Mouse (Mus musculus) left cerebral cortex, postnatal 4 days (tissue): ENCODE results near the gene Hsd17b1. TPM values are rescaled to one million over a fixed set of nuclear protein-coding genes. Genes with fewer than 3 reads are reported as not detected.
A peak's percentile ranks its signal among the peaks of the same experiment; 100 is the strongest.

Experiments
- DNase-seq: peaks from one replicate; pipeline ENCODE4 v3.0.0-alpha.2; 2022
- intact Hi-C: fragments of 180-260 bp; cut with DNase I; formaldehyde crosslinking; loops from one replicate; pipeline ENCODE4 v1.15.1; 2025
- total RNA-seq, 2 experiments: library from RNA; stranded (reverse); gene quantifications; 2 replicates each; pipeline ENCODE4 v1.2.3; 2021

The Hsd17b1 gene
- under 1 TPM; 0.52 to 0.76 TPM for total RNA-seq

DNA sequence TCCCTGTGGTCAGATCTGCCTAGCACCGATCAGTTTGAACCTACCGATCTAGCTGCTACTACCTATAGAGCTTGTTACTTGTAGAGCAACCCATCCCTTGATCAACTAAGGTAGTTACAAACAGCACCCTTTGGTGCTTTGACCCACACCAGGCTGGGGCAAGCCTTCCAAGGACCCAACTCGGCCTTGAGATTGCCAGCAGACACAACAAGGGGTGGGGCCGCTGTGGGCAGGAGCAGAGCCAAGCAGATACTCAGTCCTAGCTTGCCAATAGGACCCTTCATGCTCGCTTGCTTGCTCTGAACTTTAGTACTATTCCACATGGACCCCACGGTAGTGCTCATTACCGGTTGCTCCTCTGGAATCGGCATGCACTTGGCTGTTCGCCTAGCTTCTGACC, at the start of gene Hsd17b1:
Gene Hsd17b1 (plus strand): TSS at position 291 of the 400 bp plus-strand sequence.
- DNase-seq = no peak
- intact Hi-C loops = no loop called here

DNA sequence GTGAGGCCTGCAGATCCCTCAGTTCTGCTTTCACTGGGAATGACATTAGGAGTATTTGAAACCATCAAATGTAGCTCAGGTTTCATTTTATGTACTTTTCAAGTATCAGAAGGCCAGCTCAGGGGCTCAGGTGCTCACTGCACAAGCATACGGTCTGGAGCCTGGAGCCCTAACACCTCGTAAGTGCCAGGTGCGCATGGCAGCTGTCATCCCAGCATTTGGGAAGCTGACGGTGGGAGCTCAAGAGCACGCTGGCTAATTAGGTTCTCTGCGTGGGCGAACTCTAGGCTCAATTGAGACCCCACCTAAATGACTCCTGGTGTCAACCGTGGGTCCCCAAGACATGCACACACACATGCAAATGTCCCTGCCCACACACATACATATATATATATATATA, 48.9 kb upstream of the Hsd17b1 start:
- DNase-seq = peak; percentile 24
- intact Hi-C loops = no loop called here

GRCm38 (mm10) chr11:101030136-101030807, 47.9 kb upstream of the Hsd17b1 start:
- DNase-seq = no peak
- intact Hi-C loops = no loop called here

DNA sequence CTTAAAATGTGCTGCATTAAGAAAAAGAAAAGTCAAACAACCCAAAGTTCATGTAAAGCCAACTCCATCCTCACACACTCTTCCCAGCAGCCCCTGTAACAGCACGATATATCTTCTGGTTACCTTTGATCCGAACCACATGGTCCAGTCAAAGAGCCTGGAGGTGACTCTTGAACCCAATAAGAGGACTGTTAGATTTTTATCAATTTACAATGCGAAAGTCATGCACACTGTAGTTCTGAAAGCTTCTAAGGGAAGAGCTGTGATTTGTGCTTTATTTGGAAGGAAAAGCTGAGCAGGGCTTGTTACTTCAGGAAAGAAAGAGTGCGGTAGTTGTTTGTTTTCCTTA, 47.4 kb upstream of the Hsd17b1 start:
- intact Hi-C loops = no loop called here

GRCm38 (mm10) chr11:101031470-101031869, 46.7 kb upstream of the Hsd17b1 start:
- intact Hi-C loops = no loop called here
- no peak for DNase-seq

More for the DNA sequence above, 47.4 kb upstream of the Hsd17b1 start:
- no peak for DNase-seq

DNA sequence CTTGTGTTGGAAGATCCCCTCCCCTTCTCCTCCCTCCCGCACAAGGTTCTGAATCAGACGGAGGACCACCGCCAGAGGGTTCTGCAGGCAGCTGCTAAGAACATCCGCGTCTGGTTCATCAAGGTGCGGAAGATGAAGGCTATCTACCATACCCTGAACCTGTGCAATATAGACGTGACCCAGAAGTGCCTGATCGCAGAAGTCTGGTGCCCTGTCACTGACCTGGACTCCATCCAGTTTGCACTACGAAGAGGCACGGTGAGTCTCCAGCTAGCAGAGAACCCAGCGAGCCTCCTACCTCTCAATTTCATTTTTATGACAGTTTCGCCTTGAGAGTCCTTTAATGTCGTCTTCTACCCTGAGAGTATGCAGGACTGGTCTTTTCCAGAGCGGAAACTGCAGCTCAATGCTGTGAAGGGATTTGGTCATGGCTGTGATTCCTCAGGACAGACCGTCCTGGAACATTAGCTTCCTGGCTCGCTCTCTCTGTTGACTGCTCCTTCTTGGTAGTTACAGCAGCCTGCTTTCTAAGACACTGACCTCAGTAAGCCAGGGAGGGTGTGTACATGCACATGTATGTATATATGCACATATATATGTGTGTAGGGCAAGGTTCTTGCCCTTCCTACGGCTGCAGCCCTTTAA, 44.2 kb upstream of the Hsd17b1 start:
- DNase-seq = no peak
- intact Hi-C loops = no loop called here

DNA sequence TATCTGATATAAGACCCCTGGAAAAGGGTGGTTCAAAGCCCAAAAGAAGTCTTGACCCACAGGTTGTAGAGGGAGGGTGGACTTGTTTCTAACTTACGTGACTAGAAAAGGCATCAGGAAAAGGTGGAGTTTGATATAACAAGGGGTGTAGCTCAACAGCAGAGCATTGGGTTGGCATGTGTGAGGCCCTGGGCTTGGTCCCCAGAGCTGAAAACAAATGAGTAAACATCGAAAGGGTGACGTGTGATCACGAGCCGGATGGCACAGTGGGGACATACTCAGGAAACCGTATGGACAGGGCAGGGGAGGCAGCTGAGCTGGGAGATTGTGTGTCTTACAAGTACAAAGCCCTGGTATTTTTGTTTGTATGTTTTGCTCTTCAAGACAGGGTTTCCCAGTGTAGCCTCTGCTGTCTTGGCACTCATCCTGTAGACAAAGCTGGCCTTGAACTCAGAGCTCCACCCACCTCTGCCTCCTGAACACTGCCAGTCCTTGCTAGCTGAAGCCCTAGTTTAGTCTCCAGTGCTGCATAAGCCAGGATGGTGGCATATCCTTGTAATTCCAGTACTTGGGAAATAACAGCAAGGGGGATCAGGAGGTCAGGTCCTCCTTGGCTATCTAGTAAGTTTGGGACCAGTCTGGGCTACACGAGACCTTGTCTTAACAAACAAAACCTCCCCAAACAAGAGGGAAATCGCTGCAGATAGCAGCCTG, 43.4 kb upstream of the Hsd17b1 start:
- DNase-seq = no peak
- intact Hi-C loops = no loop called here

- intact Hi-C loops = no loop called here
- DNase-seq = no peak
Observed at GRCm38 (mm10) chr11:101035328-101035695, 42.9 kb upstream of the Hsd17b1 start.

DNA sequence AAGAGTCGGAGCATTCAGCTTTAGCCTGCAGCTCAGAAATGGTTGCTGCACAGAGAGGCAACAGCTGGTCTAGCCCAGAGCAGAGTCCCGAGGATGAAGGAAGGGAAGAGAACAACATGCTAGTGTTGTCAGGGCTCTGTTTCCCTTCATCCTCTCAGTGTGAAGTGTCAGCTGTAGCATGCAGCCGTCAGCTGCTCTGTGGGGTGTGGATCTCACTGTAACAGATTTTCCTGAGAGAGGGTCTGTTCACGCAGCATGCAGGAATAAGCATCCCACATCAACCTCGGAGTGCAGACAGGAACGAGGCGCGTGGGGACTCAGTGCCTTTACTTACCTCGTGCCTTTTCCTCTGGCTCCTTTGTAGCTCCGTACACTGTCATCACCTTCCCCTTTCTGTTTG, 40.4 kb upstream of the Hsd17b1 start:
- no peak for DNase-seq
- intact Hi-C loops = no loop called here

DNA sequence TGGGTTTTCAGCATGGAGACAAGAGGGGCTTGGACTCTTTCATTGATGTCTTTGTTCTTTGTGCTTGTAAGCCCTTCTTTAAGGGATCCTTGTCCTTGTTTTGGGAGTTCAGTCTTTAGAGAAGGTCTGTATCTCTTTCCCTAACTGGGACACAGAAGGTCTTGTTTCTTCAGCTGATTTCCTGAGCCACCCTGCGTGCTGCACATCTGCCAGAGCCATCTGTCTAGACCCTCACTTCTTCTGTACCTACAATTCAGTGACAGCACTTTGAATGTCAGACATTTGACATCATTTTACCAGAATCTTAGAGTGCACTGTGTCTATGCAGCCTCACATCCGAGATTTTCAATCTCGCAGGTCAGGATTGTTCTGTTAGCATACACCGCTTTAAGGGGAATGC, 32.4 kb upstream of the Hsd17b1 start:
- intact Hi-C loops = no loop called here
- DNase-seq = no peak

DNA sequence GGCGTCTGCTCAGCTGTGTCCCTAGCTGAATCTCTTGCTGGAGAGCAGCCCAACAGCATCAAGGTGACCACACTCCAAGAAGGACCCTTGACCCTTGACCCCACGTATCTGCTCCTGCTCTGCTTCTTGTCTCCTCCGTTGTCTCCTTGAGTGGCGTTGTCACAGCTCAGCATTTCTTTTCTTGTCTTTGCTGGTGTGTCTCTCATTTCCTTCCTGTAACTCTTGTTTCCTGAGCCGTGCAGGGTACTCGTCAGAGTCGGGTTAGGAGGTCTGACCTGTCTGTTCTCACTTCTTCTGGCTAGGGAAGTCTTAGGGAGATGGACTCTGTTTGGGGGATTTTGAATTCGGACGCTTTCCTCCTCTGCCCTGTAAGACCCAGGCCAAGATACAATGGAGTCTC, 31.8 kb upstream of the Hsd17b1 start:
- intact Hi-C loops = no loop called here
- no peak for DNase-seq

DNA sequence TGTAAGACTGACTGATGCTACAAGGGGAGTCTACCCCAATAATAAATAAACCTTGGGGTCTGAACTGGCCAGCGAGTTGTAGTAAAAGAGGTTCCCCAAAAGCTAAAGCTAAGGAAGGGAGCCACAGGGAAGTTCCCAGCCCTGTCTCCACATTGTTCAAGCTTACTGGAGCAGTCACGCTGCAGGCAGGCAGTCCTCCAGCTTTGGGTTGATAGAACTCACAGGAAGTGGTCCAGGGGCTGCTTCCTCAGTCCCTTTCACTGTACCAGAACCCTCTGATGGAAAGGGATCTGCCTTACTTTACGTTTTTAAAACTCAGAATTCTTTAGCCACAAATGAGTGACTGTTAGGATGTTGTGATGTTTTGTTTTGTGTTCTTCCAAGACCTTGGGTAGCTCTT, 30.7 kb upstream of the Hsd17b1 start:
- no peak for DNase-seq
- intact Hi-C loops = no loop called here

DNA sequence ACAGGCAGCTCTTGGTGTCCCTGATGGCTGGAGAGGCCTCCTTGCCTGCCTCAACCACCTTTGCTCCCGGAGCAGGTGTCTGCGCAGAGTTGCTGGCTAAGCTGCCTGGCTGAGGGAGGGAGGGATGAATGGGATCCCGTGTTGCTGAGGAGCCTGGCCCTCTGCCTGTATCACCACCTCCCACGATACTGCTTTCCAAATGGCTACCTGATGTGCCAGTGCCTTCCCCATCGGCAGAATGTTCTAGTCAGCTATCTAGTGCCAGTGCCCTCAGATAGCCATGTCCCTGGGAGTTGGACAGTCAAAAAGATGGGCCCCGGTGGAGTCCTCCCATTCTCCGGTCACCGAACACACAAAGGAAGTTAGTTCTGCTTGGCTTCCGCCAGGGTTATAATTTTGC, 27.9 kb upstream of the Hsd17b1 start:
- no peak for DNase-seq
- intact Hi-C loops = no loop called here

- intact Hi-C loops = no loop called here
- peak; percentile 31 for DNase-seq
Observed at GRCm38 (mm10) chr11:101051051-101051493, 27.1 kb upstream of the Hsd17b1 start.

- no peak for DNase-seq
- intact Hi-C loops = no loop called here
Observed at GRCm38 (mm10) chr11:101051617-101052016, 26.6 kb upstream of the Hsd17b1 start.

DNA sequence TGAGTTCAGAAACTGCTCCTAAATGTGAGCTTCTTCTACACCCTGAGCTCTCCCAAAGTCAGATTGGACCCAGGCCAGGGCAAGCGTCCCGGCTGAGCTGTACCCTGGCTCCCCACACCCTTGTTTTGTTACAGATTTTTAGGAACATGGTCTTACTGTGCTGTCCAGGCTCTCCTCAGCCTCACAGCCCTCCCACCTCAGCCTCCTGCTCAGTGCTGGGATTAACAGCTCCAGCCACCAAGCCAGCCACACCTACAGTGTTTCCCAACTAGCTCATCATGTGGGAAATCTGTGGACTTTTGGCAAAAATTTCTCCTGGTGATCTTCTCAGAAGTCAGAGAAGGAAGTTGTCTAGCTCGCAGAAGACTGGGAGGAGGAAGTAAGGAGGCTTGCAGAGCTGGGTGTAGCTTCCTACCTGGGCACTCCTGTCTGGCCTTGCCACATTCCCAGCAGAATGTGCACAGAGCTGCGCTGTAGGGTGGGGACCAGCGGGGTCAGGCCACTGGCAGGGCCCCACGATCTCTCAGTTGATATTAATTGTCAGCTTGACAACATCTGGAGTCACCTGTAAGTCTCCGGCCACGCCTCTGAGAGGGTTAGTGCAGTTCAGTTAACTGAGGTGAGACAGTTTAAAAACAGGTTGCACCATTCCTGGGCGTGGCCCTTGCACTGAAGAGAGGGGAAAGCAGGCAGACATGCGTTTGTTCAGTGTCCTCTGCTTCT, 25.3 kb upstream of the Hsd17b1 start:
- intact Hi-C loops = no loop called here
- DNase-seq = no peak

DNA sequence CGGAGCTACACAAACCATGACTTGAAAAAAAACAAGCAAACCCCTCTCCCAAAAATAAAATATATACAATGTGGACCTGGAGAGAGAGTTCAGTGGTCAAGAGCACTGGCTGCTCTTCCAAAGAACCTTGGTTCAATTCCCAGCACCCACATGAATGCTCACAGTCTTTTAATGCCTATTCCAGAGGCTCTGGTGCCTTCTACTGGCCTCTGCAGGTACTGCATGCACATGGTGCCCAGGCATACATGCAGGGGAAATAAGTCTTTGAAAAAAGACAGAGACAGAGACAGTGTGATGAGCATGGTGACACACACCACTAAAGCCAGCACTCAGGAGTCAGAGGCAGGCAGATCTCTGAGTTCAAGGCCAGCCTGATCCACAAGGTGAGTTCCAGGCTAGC, 24.2 kb upstream of the Hsd17b1 start:
- DNase-seq = no peak
- intact Hi-C loops = no loop called here

DNA sequence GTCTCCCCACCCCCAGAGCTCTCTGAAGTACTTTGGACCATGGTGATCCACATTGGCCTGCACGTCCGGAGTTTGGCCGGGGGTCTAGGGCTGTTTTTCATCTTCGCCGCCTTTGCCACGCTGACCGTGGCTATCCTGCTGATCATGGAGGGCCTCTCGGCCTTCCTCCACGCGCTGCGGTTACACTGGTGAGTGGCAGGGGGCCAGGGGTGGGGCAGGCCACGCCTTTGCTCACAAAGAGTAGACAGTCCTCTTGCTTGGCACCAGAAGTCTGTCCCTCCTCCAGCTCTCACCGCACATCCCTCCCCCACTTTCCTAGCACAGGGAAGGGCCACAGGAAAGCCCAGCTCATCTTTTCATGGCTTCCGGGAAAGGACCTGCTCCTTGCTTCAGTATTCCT, 22.8 kb upstream of the Hsd17b1 start:
- intact Hi-C loops = no loop called here

DNA sequence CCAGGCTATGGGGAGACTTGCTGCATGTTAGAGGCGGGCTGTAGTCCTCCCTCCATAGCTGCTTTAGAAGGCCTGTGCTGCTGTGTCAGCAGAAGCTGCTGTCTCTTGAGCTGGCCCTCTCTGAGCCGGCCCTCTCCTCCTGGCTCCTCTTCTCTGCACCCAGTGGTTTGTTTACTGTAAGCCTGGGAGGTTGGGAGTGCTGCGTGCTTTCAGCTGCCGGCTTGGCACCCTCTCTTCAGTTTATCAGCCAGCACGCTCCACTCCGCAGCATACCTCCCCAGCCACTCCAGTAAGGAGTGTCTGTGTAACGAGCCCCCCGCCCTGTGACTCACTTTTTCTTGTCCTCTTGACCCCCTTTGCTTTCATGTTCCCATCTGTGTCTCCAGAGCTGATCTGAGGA, 21.3 kb upstream of the Hsd17b1 start:
- intact Hi-C loops = no loop called here

More for the DNA sequence above, 22.8 kb upstream of the Hsd17b1 start:
- DNase-seq = no peak

GRCm38 (mm10) chr11:101057860-101058259, 20.4 kb upstream of the Hsd17b1 start:
- intact Hi-C loops = no loop called here
- peak; percentile 88 for DNase-seq

More for the DNA sequence above, 21.3 kb upstream of the Hsd17b1 start:
- DNase-seq = no peak

DNA sequence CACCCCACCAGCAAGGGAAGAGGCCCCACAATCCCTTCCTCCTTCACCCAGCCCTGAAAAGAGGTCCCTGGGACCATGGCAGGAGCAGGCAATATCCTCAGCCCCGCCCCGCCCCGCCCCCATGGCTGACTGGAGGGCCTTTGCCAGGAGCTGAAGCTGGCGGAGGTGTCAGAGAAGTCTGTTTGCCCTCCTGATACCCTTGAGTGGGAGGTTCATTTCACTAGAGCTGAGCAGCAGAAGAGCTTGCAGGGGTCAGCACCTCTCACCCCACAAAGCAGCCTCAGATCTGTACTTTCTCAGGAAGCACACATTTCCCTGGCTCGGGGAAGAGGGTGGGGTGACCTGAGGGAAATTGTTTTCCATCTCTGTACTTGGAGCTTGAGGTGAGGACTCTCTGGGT, 19.5 kb upstream of the Hsd17b1 start:
- intact Hi-C loops = no loop called here

More for the DNA sequence above, 19.5 kb upstream of the Hsd17b1 start:
- DNase-seq = no peak
